In genomic region chr13:3752334-3752733, GRCm38 (mm10) we compare ENCODE assay signal across 37 mouse cellular contexts. TPM values are rescaled to one million over a fixed set of nuclear protein-coding genes. Genes with fewer than 3 reads are reported as not detected.
"Had no signal": no experiment of that assay in that cellular context is flagged by ENCODE, and none has a peak within 500 bp of the region (broad histone marks: within the 10 kb centered on the region; RNA-seq: fewer than 3 reads in every experiment).

No protein-coding gene starts in this region.

- H3K27ac ChIP-seq: heart, embryonic 10.5 days; hindbrain, embryonic 14.5 days; kidney, embryonic 15.5 days; kidney, postnatal 0 days; limb, embryonic 13.5 days; limb, embryonic 15.5 days; liver, embryonic 12.5 days had no signal

- DNase-seq: gastrocnemius, postnatal 14 days; gastrocnemius, postnatal 36 days; heart, adult 18-20 months; heart, postnatal 14 days; heart, postnatal 36 days; kidney, adult 11 months; kidney, adult 2 months; kidney, adult 9 months; kidney, postnatal 14 days; kidney, postnatal 36 days; layer of hippocampus, adult 9-11 months; layer of hippocampus, postnatal 36 days; left cerebral cortex, postnatal 4 days had no signal

- H3K36me3 ChIP-seq: heart, embryonic 10.5 days; heart, embryonic 12.5 days; kidney, embryonic 15.5 days; limb, embryonic 13.5 days; limb, embryonic 15.5 days; liver, embryonic 12.5 days had no signal

- H3K4me1 ChIP-seq: liver, embryonic 12.5 days had no signal

- H3K4me2 ChIP-seq: heart, embryonic 12.5 days; hindbrain, embryonic 14.5 days; kidney, embryonic 15.5 days; limb, embryonic 13.5 days; limb, embryonic 15.5 days; liver, embryonic 12.5 days had no signal

- H3K9me3 ChIP-seq: heart, embryonic 10.5 days; heart, embryonic 12.5 days; kidney, embryonic 15.5 days; limb, embryonic 13.5 days; limb, embryonic 15.5 days; liver, embryonic 12.5 days had no signal

- H3K27me3 ChIP-seq: heart, embryonic 12.5 days; kidney, embryonic 15.5 days; limb, embryonic 13.5 days; limb, embryonic 15.5 days; liver, embryonic 12.5 days had no signal

- H3K4me3 ChIP-seq: heart, embryonic 10.5 days; heart, embryonic 12.5 days; kidney, embryonic 15.5 days; limb, embryonic 13.5 days; limb, embryonic 15.5 days; liver, embryonic 12.5 days had no signal

- ATAC-seq: hindbrain, embryonic 16.5 days; inflammation-experienced regulatory T-cells, adult 6 months; liver, embryonic 12.5 days had no signal

- H3K9ac ChIP-seq: heart, embryonic 12.5 days; hindbrain, embryonic 14.5 days; kidney, embryonic 15.5 days; limb, embryonic 13.5 days; limb, embryonic 15.5 days; liver, embryonic 12.5 days had no signal

RNA-seq across cellular contexts. Expression of gene Calml3, which starts 51.8 kb away (rescaled TPM):
- total RNA-seq: gastrocnemius, adult 18-20 months; gastrocnemius, adult 8-10 months; gastrocnemius, postnatal 14 days; gastrocnemius, postnatal 36 days; heart, adult 18-20 months; heart, adult 8-10 months; heart, postnatal 36 days; hematopoietic stem cell, adult 5-6 weeks; layer of hippocampus, adult 18-20 months; layer of hippocampus, adult 8-10 months; layer of hippocampus, postnatal 14 days; layer of hippocampus, postnatal 36 days; left cerebral cortex, adult 18-20 months; left cerebral cortex, postnatal 10 days; left cerebral cortex, postnatal 25 days; left cerebral cortex, postnatal 4 days; liver, adult 2 months had no signal
- polyA plus RNA-seq: heart, embryonic 10.5 days; heart, embryonic 12.5 days; heart, embryonic 14.5 days; hindbrain, embryonic 11.5 days; hindbrain, embryonic 14.5 days; hindbrain, embryonic 16.5 days; inflammation-experienced regulatory T-cells, adult 6 months; large intestine, adult 2 months; liver, adult 2 months; liver, embryonic 12.5 days had no signal
